15 mouse cellular contexts compared by ENCODE assay signal in the genomic region with DNA sequence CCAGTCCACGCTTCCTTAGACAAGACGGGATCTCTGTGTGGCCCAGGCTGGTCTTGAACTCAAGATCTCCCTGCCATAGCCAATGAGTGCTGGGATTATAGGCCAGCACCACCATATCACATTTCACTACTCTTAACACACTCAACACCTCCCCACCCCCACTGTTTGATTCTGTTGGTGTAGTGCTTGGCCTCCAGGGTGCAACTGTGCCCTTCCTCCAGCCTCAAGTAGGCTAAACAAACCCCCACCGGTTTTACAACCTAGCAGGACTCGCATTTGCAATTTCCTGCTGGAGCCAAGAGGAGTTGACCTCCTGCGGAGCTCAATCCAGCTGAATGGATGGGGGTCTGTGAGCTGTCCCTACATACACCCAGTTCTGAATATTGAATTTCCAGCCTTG. TPM values are rescaled to one million over a fixed set of nuclear protein-coding genes. Genes with fewer than 3 reads are reported as not detected.
DNase-seq lines count a peak whose midpoint lies in the region; ATAC-seq and TF ChIP-seq lines count a peak whose summit lies in the region.
"Had no signal": no experiment of that assay in that cellular context is flagged by ENCODE, and none has a peak within 500 bp of the region (broad histone marks: within the 10 kb centered on the region; RNA-seq: fewer than 3 reads in every experiment).

No protein-coding gene starts in this region.

- no peak overlapping the region for H3K9ac ChIP-seq in kidney, embryonic 16.5 days (replicated peaks; ENCODE audit: low read length)
- H3K9ac ChIP-seq in ES-Bruce4 (ENCODE audit: low read depth, poor library complexity, severe bottlenecking), result no peak overlapping the region
- H3K9ac ChIP-seq: embryonic facial prominence, embryonic 13.5 days; neural tube, embryonic 12.5 days had no signal

- TF ChIP-seq CTCF in ES-Bruce4 (IDR thresholded peaks at IDR 0.05; ENCODE audit: low read depth, low read length), result no peak

- H3K9me3 ChIP-seq in kidney, embryonic 16.5 days (ENCODE audit: low read length), result no peaks in the 10 kb centered on the region
- H3K9me3 ChIP-seq in ES-Bruce4 (replicated peaks; ENCODE audit: control insufficient read depth, insufficient read depth, low read length, poor library complexity, severe bottlenecking), result no peaks in the 10 kb centered on the region
- H3K9me3 ChIP-seq: embryonic facial prominence, embryonic 13.5 days; forebrain, embryonic 10.5 days; neural tube, embryonic 12.5 days had no signal

- DNase-seq in kidney, adult 11 months, result peak; percentile 35
- peak; percentile 67 for DNase-seq in forelimb bud, embryonic 11.5 days (ENCODE audit: low read depth, low spot score)
- DNase-seq in lung, postnatal 36 days, result peak; percentile 74
- no peak for DNase-seq in adrenal gland, postnatal 14 days
- no peak for DNase-seq in urinary bladder, adult 2 months (ENCODE audit: low spot score)
- no peak for DNase-seq in testis, postnatal 10 days (ENCODE audit: low spot score)
- DNase-seq: adrenal gland, adult 2 months; cerebellum, adult 9-11 months; heart, postnatal 14 days had no signal

- no peak overlapping the region for H3K4me2 ChIP-seq in kidney, embryonic 16.5 days (replicated peaks; ENCODE audit: low read depth, low read length)
- H3K4me2 ChIP-seq: embryonic facial prominence, embryonic 13.5 days; neural tube, embryonic 12.5 days had no signal

- TF ChIP-seq POLR2A in ES-Bruce4 (IDR thresholded peaks at IDR 0.05; ENCODE audit: insufficient read depth, low read length), result no peak

- WGBS in kidney, embryonic 16.5 days, result 32% methylated on average over 5 of the region's 5 CpGs

- no peaks in the 10 kb centered on the region for H3K36me3 ChIP-seq in kidney, embryonic 16.5 days (ENCODE audit: insufficient read depth, low read length)
- H3K36me3 ChIP-seq in ES-Bruce4 (ENCODE audit: control insufficient read depth, insufficient read depth, low read length, poor library complexity, severe bottlenecking), result no peaks in the 10 kb centered on the region
- H3K36me3 ChIP-seq: embryonic facial prominence, embryonic 13.5 days; forebrain, embryonic 10.5 days; neural tube, embryonic 12.5 days had no signal

- no peak overlapping the region for H3K4me3 ChIP-seq in kidney, embryonic 16.5 days (ENCODE audit: low read length)
- H3K4me3 ChIP-seq in ES-Bruce4 (ENCODE audit: low read depth, low read length), result peak overlapping the region; percentile 24
- H3K4me3 ChIP-seq: embryonic facial prominence, embryonic 13.5 days; forebrain, embryonic 10.5 days; neural tube, embryonic 12.5 days had no signal

- no peaks in the 10 kb centered on the region for H3K27me3 ChIP-seq in kidney, embryonic 16.5 days (ENCODE audit: insufficient read depth, low read length)
- H3K27me3 ChIP-seq in ES-Bruce4 (ENCODE audit: control insufficient read depth, insufficient read depth, low read length, poor library complexity, severe bottlenecking), result no peaks in the 10 kb centered on the region

- H3K27ac ChIP-seq in kidney, embryonic 16.5 days (ENCODE audit: low read length), result no peak overlapping the region
- H3K27ac ChIP-seq in ES-Bruce4 (ENCODE audit: insufficient read depth, low read length), result peak overlapping the region; percentile 93
- H3K27ac ChIP-seq: embryonic facial prominence, embryonic 13.5 days; forebrain, embryonic 10.5 days; neural tube, embryonic 12.5 days had no signal

- peaks cover 8% of the 10 kb centered on the region; the same call in 1 of the 2 replicates for H3K4me1 ChIP-seq in kidney, embryonic 16.5 days (ENCODE audit: insufficient read depth, low read length)
- peaks cover 7% of the 10 kb centered on the region for H3K4me1 ChIP-seq in ES-Bruce4 (ENCODE audit: control insufficient read depth, insufficient read depth, low read length)

- no peak for ATAC-seq in kidney, embryonic 16.5 days (ENCODE audit: low FRiP score, low TSS enrichment)
- ATAC-seq: midbrain, embryonic 16.5 days had no signal

- peak; percentile 98 for TF ChIP-seq EP300 in ES-Bruce4 (IDR thresholded peaks at IDR 0.05; ENCODE audit: insufficient read depth, low read depth, low read length)

RNA-seq across cellular contexts. Expression of gene Tor3a, which starts 5.6 kb away (rescaled TPM):
- polyA plus RNA-seq in kidney, embryonic 16.5 days (2015; fragmentation: Nextera tagmentation; extraction: Ambion mirVana), result 19.5 and 19.6 TPM in 2 replicates
- polyA plus RNA-seq in ES-Bruce4 (2011; ENCODE audit: insufficient read depth, insufficient read length, low read depth, missing spikeins), result 26.9 and 27.9 TPM in 2 replicates
- 10.6 and 13.8 TPM in 2 replicates for total RNA-seq in adrenal gland, postnatal 14 days (2021)
- polyA plus RNA-seq in urinary bladder, adult 2 months (2012; rRNA removed), result 21.3 and 24.3 TPM in 2 replicates

RNA-seq across cellular contexts. Expression of gene Fam20b, which starts 50.3 kb away (rescaled TPM):
- polyA plus RNA-seq in kidney, embryonic 16.5 days (2015; fragmentation: Nextera tagmentation; extraction: Ambion mirVana), result 29.8 and 36.6 TPM in 2 replicates
- 22.1 and 23.5 TPM in 2 replicates for polyA plus RNA-seq in ES-Bruce4 (2011; ENCODE audit: insufficient read depth, insufficient read length, low read depth, missing spikeins)
- total RNA-seq in adrenal gland, postnatal 14 days (2021), result 40.7 and 42.9 TPM in 2 replicates
- polyA plus RNA-seq in urinary bladder, adult 2 months (2012; rRNA removed), result 31.7 and 39.2 TPM in 2 replicates

Comparison
In these comparisons a context has a peak if more than half of its experiments do, and no peak if none do; other contexts are left out.
1. DNase-seq: peak in kidney, adult 11 months (single experiment), forelimb bud, embryonic 11.5 days (single experiment) and lung, postnatal 36 days (single experiment); none in adrenal gland, postnatal 14 days (single experiment), urinary bladder, adult 2 months (single experiment) and testis, postnatal 10 days (single experiment).